Mouse (Mus musculus) fat pad, adult 2 months (tissue): ENCODE measurements around the gene Cdc40.
"Not testable (repeated sequence)": the region's sequence is repeated elsewhere in the genome, so short reads cannot be mapped to it uniquely, and the experiment has no call there.

Experiments
- DNase-seq: peaks from one replicate; pipeline ENCODE4 v3.0.0-alpha.2; 2011; ENCODE audit warnings: low read depth, low spot score; ENCODE audit errors: extremely low read depth

The Cdc40 gene

GRCm38 (mm10) chr10:40871301-40871700 lies 11.8 kb downstream of the Cdc40 start:
- DNase-seq: no peak

- DNase-seq: no peak
These were observed 15.0 kb downstream of the Cdc40 start for GRCm38 (mm10) chr10:40868081-40868480.

DNA sequence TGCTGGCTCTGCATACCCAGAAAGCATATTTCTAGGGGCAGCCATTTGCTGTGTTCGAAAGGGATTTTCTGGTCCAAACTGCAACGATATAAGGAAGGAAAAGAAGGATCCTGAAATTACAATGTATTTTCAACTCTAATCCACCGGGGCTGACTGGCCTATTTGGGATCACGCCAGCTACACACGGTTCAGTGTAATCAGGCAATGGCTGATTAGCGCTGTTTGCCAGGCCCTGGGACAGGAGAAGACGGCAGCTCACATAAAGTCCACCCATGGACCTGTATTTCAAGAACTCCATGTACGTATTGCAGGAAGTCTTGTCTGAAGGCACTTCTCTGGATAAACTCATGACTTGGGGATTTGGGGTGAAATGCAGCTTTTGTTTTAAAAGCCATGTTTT lies 25.5 kb downstream of the Cdc40 start:
- no peak for DNase-seq

GRCm38 (mm10) chr10:40856703-40857102 lies 26.4 kb downstream of the Cdc40 start:
- DNase-seq: no peak

- no peak for DNase-seq
These were observed 27.5 kb downstream of the Cdc40 start for GRCm38 (mm10) chr10:40855616-40856015.

GRCm38 (mm10) chr10:40851138-40851537 lies 32.0 kb downstream of the Cdc40 start:
- no peak for DNase-seq

GRCm38 (mm10) chr10:40850644-40851043 lies 32.5 kb downstream of the Cdc40 start:
- DNase-seq: no peak

GRCm38 (mm10) chr10:40847176-40847874 lies 35.8 kb downstream of the Cdc40 start:
- DNase-seq: no peak

GRCm38 (mm10) chr10:40845626-40846025 lies 37.5 kb downstream of the Cdc40 start:
- DNase-seq: no peak

- no peak for DNase-seq
These were observed 38.6 kb downstream of the Cdc40 start for GRCm38 (mm10) chr10:40844546-40844945.

- DNase-seq: no peak
These were observed 39.3 kb downstream of the Cdc40 start for GRCm38 (mm10) chr10:40843841-40844240.

DNA sequence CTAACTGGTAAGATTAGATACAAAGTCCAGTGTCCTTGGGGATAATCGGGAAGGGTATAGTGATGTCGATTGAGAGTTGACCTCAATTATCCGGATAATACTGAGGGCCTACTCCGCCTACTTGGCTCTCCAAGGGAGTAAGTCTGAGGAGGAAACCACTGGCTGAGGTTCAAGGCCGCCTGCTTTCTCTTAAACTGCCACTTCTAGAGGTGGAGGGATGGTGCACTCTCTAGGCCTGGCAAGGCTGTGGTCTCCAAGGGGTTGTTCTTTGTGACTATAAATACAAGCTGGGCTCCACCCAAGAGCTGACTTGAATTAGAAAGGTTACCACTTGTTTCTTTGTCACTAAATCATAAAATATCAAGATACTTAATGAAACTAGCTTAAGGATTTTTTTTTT lies 43.0 kb downstream of the Cdc40 start:
- no peak for DNase-seq

- DNase-seq: no peak
These were observed 51.8 kb downstream of the Cdc40 start for GRCm38 (mm10) chr10:40831267-40831666.

DNA sequence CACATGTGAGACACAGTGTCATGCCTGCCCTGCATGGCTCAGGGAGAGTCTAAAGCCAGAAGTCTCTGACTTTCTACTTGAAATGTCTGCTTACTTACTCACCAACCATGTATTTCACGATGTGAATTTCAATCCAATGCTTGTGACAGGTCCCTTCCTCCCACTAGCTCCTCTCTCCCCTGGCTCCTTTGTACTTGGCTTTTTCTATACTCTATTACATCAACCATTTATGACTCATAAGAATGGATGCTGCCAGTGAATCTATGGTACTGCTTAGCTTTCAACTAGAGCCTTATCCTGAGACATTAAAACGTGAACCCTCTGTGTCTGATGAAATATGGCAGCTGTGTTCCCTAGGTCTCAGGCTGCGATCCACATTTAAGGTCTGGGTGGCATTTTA lies 52.8 kb downstream of the Cdc40 start:
- DNase-seq: no peak

DNA sequence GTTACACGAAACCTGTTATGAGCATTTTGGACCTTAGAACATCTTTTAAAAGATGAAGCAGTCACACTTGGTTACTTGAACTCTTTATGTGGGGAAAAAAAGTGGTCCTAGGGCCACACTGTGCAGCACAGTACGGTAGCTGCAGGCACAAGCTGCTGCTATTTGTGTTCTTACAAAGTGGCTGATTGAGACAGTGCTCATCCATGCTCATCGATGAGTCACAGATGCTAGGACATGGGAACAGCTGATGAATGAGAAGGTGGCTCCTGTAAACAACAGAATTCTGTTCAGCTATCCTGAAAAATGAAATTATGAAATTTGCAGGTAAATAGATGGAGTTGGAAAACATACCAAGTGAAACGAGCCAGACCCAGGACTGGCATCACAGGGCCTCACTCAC lies 55.4 kb downstream of the Cdc40 start:
- no peak for DNase-seq

DNA sequence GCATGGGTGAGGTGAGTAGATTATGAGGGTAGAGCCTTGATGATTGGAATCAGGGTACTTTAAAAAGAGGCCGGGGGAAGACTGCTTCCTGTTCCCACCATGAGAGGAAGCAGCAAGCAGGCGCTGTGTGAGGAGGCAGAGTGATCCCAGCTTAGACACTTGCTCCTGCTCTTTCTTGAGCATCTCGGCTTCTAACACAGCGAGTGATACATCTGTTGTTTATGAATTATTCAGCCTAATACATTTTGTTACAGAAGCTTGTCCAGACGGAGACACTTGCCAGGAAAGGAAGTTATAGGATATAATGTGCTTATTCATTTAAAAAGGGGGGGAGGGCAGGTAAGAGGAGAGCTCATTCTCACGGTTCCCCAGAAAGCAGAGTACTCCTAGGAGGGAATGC lies 57.2 kb downstream of the Cdc40 start:
- DNase-seq: no peak

GRCm38 (mm10) chr10:40816471-40816870 lies 66.6 kb downstream of the Cdc40 start:
- DNase-seq: no peak

GRCm38 (mm10) chr10:40813627-40814026 lies 69.5 kb downstream of the Cdc40 start:
- no peak for DNase-seq

DNA sequence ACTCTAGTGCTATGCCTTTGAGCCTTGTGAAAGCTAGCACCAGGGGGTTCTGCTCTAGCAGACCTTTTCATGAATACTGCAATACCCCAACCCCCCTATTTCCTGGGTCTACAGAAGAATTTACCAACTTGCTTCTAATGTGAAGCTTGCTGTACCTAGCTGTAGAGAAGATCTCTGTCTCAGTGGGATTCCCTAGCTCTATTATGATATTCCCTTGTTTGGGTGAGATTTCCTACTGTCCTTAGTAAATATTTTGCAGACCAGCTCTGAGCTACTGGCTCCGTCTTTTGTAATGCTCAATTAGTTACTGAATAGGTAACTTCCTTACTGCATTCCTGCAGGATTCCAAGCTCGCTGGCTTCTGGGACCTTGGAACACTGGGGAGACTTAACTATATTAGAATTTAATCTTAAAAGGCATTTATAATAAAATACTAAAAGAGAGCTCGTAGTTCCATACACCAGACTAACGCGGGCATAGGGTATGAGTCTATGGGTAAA lies 73.7 kb downstream of the Cdc40 start:
- DNase-seq: not testable (repeated sequence)

DNA sequence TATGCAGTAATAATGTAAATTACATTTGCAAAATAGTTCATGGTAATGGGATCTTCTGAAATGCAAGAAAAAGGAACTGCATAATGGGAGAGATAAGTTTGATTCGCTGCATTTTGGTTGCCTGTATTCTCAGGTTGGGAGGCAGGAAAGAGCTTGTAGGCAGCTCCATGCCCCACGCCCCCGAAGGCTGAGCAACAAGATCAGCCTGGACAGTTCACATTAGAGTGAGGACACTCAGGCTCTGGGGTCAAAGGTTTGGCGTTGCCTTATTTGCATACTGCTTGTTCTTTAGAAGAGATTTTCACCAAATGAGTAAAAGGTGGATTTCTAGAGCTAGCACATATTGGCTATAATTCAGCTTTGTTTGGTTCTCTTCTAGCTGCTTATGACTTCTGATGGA lies 76.9 kb downstream of the Cdc40 start:
- no peak for DNase-seq

DNA sequence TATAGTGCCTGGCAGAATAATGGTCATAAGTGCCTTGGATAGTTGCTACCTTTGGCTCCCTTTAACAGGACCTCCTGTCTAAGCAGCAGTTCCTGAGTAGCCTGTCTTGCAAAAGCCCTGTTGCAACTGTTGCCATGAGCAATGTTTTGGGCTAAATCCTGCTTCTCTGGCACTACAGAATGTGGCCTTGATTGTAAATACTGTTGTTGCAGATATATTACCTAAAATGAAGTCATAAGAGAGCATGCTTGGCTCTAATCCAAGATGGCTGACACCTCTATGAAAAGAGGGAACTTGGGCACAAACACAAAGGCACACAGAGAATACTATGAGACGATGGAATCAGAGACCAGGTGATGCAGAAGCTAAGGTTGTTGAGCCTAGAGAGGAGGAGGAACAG lies 77.9 kb downstream of the Cdc40 start:
- DNase-seq: no peak

GRCm38 (mm10) chr10:40792115-40792514 lies 91.0 kb downstream of the Cdc40 start:
- DNase-seq: no peak

GRCm38 (mm10) chr10:40790406-40790805 lies 92.7 kb downstream of the Cdc40 start:
- no peak for DNase-seq
